8 mouse cellular contexts compared by ENCODE assay signal in the genomic region with DNA sequence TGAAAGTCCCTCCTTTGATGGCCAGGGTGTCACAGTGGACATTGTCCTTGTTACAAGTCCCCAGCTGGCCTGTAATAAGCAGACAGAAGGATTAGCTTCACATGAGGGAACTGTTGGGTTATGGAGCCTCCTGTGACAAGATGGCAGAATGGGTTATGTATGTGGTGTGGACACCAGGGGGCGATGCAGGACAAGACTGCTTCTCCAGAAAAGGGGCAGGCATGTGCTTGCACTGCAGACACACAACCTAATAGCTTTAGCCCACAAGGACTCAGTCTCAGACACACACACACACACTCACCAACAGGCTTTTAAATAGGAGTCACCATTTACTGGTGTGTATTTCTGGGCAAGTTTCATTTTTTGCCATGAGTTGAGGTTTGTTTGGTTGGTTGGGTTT. TPM values are rescaled to one million over a fixed set of nuclear protein-coding genes. Genes with fewer than 3 reads are reported as not detected.
DNase-seq lines count a peak whose midpoint lies in the region; ATAC-seq lines count a peak whose summit lies in the region.

No protein-coding gene starts in this region.

- intact Hi-C loops in heart, postnatal 10 days (cut with DNase I) = loop anchor here (2.0 kb wide), 1 partner anchor 150 kb away; no protein-coding TSS in a partner anchor

- peak; percentile 2 for DNase-seq in cerebellum, adult 8-10 months
- DNase-seq in right cerebral cortex, postnatal 14 days = peak; percentile 36
- no peak for DNase-seq in right cerebral cortex, postnatal 25 days
- DNase-seq in cerebellum, postnatal 14 days = peak; percentile 51 to 73
- DNase-seq in heart, postnatal 10 days = peak; percentile 42 to 57
- peak; percentile 10 to 17 for DNase-seq in lung, adult 18-20 months
- peak; percentile 0 for DNase-seq in telencephalon, adult 2 months (ENCODE audit: low read depth, low spot score)

- no peak for ATAC-seq in cerebellum, adult (ENCODE audit: insufficient number of reproducible peaks, low FRiP score, low TSS enrichment)

RNA-seq across cellular contexts. Expression of gene Ces3b, which starts 16.8 kb away (rescaled TPM):
- under 1 TPM in 1 of 2 experiments, not detected in 1; 0.10 TPM for total RNA-seq in heart, postnatal 10 days (2021)

RNA-seq across cellular contexts. Expression of gene Ces3a, which starts 18.4 kb away (rescaled TPM):
- total RNA-seq in heart, postnatal 10 days (2021) = not detected
